Mouse (Mus musculus) testis, adult 2 months (tissue): ENCODE measurements around the gene Pou2f2. TPM values are rescaled to one million over a fixed set of nuclear protein-coding genes. Genes with fewer than 3 reads are reported as not detected.

Experiments used
- H3K27ac ChIP-seq: fragments of 200-500 bp; 2 replicates; pipeline ENCODE4 v1.5.1; 2012; ENCODE audit warnings: low read depth, low read length; ENCODE audit not compliant: control insufficient read depth, insufficient read depth
- H3K27me3 ChIP-seq: fragments of 200-500 bp; 2 replicates; pipeline ENCODE4 v1.6.1; 2012; ENCODE audit warnings: mild to moderate bottlenecking, low read length, moderate library complexity; ENCODE audit not compliant: control insufficient read depth, insufficient read depth
- H3K36me3 ChIP-seq: fragments of 200-500 bp; 2 replicates; pipeline ENCODE4 v1.6.1; 2012; ENCODE audit warnings: mild to moderate bottlenecking, low read length; ENCODE audit not compliant: control insufficient read depth, insufficient read depth
- H3K4me1 ChIP-seq: fragments of 200-500 bp; 2 replicates; pipeline ENCODE4 v1.6.1; 2012; ENCODE audit warnings: low read length; ENCODE audit not compliant: control insufficient read depth, insufficient read depth
- H3K4me3 ChIP-seq: fragments of 200-500 bp; 2 replicates; pipeline ENCODE4 v1.5.1; 2012; ENCODE audit warnings: low read depth, mild to moderate bottlenecking, low read length, moderate library complexity, mixed read lengths; ENCODE audit not compliant: control insufficient read depth
- CTCF ChIP-seq: fragments of 200-500 bp; IDR thresholded peaks from 2 replicates; pipeline ENCODE4 v1.5.1; 2012; ENCODE audit warnings: low read depth, mild to moderate bottlenecking, inconsistent platforms, low read length, moderate library complexity; ENCODE audit not compliant: control insufficient read depth, insufficient read depth, insufficient replicate concordance
- POLR2A ChIP-seq: fragments of 200-500 bp; IDR thresholded peaks from 2 replicates; pipeline ENCODE4 v1.6.1; 2012; ENCODE audit warnings: low read depth, mild to moderate bottlenecking, inconsistent platforms, low read length, moderate library complexity; ENCODE audit not compliant: control insufficient read depth
- polyA plus RNA-seq: library from polyadenylated mRNA; depleted of rRNA; stranded (reverse); fragments of >200 nt; gene quantifications from 2 replicates; pipeline ENCODE4 v1.2.3, GENCODE M21; 2012

Gene Pou2f2
- polyA plus RNA-seq, 1 experiment = 8.3 TPM

DNA sequence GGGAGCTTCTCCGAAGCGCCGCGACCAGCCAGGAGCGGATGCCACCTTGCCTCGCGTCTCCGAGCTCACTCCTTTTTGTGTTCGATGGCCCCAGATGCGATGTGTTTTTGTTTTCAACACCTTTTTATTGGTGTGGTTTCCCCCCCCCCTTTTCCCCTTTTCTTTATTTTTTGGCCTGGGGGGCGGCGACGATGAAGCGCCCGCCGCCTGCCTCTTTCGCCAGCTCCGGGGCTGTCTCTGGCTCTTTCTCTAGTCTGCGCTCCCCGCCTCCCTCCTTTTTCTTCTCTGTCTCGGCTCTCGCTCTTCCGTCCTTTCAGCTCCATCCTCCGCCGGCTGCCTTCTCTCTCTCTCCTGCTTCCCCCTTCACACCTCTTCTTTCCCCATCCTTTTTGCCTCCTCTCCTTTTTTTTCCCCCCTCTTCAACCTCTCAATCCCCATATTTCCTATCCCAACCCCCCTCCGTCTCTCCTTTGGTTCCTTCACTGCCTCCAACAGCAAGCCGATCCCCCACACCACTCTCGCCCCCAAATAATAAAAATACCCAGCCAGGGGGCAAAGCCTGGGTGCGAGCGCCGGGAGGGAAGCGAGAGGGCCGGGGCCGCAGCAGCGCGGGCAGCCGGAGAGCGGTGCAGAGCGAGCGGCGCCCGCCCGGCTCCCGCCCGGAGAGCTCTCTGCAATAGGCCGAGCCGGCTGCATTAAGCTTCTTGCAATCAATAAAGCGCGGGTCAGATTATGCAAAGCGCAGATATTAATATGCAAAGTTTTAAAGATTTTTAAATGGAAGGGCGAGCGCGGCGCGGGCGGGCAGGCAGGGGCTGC is 530 bp downstream of the Pou2f2 start:
- H3K36me3 ChIP-seq = no peaks in the 10 kb centered on the region
- no peak overlapping the region; the same call in 1 of the 2 replicates for H3K4me3 ChIP-seq
- no peak overlapping the region for H3K27ac ChIP-seq
- peaks cover 13% of the 10 kb centered on the region for H3K4me1 ChIP-seq
- TF ChIP-seq CTCF (no peak), POLR2A (no peak)
- no peaks in the 10 kb centered on the region; the same call in 1 of the 2 replicates for H3K27me3 ChIP-seq

DNA sequence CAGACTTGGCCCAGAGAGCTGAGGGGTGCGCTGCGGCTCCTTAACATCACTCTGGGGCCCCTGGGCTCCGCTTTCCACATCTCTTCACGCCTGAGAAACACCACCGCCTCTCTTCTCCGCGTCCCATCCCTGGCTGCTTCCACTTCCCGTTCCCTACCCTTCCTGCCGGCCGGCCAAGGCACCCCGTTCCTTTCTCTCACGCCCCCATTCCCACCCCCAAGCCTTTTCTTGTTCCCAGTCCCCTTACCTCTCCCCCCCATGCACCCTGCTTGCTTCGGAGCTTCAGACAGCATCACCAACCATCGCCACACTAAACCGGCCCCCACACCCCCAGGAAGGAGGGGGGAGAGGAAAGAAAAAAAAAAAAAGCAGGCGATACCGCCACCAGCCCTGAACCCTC is 1.2 kb downstream of the Pou2f2 start:
- H3K36me3 ChIP-seq = no peaks in the 10 kb centered on the region
- no peaks in the 10 kb centered on the region; the same call in 1 of the 2 replicates for H3K27me3 ChIP-seq
- TF ChIP-seq POLR2A (no peak), CTCF (no peak)
- no peak overlapping the region for H3K4me3 ChIP-seq
- H3K4me1 ChIP-seq = peaks cover 13% of the 10 kb centered on the region
- no peak overlapping the region for H3K27ac ChIP-seq

DNA sequence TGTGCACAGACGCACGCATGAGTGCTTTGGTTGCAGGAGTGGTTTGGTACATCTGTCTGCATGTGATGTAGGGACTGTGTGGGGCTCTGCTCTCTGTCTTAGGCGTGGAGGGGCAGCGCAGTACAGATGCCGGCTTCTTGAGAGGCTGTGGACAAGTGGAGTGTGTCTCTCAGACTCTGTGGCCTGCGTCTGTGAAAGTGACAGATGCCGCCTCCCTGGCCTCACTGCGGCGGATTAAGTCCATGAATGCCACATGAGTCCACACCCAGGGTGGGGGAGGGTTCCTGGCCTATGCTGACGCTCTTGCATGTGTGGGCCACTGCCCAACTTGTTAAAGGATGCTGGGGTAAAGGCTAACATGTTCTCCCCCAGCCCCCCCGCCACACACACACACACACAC is 5.2 kb downstream of the Pou2f2 start:
- Histone ChIP-seq H3K4me1 (peaks cover 4% of the 10 kb centered on the region; the same call in 1 of the 2 replicates), H3K27me3 (no peaks in the 10 kb centered on the region; the same call in 1 of the 2 replicates), H3K36me3 (no peaks in the 10 kb centered on the region), H3K27ac (no peak overlapping the region), H3K4me3 (no peak overlapping the region)
- no peak for TF ChIP-seq POLR2A
- no peak for TF ChIP-seq CTCF

DNA sequence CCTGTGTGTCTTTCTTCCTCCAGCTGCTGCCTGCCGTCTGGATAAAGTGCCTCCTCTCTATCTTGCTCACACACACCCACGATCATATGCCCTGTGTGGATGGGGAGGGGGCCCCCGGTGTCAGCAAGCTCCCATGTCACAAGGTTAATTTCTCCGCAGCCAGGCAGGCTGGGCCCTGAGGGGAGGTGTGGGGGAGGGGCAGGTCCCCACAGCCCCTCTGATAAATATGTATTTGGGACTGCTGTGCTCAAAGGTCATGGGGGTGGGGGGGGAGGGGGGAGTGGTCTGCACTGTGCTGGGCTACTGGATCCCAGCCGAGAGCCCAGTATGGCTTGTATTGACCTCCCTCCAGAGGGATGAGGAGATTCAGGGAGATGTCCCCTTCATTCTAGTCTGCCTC is 6.9 kb downstream of the Pou2f2 start:
- H3K27me3 ChIP-seq = no peaks in the 10 kb centered on the region; the same call in 1 of the 2 replicates
- no peak overlapping the region for H3K27ac ChIP-seq
- H3K4me3 ChIP-seq = no peak overlapping the region
- TF ChIP-seq CTCF (no peak), POLR2A (no peak)
- H3K4me1 ChIP-seq = no peaks in the 10 kb centered on the region
- no peaks in the 10 kb centered on the region for H3K36me3 ChIP-seq

DNA sequence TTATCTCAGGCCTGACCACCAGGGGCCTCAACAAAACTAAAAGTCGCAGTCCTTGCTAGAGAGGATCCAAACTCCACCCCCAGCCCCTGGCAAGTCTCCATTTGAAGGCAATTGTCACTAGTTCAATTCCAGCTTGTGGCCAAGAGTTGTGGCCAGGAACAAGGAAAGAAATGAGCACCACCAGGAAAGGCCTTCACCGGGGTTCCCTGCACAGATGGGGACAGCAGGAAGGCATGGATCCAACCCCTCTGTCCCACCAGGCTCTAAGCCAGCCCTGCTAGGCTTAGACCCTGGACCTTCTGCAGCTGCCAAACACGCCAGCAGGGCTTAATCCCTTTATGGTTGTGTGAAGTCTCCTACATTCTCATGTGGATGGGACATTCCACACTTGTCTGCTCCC is 8.9 kb downstream of the Pou2f2 start:
- no peak for TF ChIP-seq POLR2A
- no peak for TF ChIP-seq CTCF
- Histone ChIP-seq H3K27me3 (no peaks in the 10 kb centered on the region), H3K4me3 (no peak overlapping the region), H3K4me1 (no peaks in the 10 kb centered on the region), H3K36me3 (no peaks in the 10 kb centered on the region), H3K27ac (no peak overlapping the region)

DNA sequence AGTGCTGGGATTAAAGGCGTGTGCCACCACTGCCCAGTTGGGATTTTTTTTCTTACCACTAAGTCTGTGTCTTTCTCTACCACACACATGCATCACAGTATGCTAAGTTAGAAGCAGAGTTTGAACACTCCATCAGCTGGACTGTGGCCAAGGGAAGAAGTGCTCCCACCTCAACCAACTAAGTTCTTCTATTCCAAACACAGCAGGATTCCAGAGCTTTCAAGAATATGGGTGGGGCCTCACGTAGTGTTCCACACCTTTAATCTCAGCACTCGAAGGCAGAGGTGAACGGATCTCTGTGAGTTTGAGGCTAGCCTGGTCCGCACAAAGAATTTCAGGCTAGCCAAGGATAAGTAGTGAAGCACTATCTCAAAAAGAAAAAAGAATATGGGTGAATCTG is 13.4 kb downstream of the Pou2f2 start:
- H3K4me1 ChIP-seq = no peaks in the 10 kb centered on the region
- no peak overlapping the region for H3K27ac ChIP-seq
- H3K4me3 ChIP-seq = no peak overlapping the region
- H3K36me3 ChIP-seq = no peaks in the 10 kb centered on the region
- TF ChIP-seq CTCF (no peak), POLR2A (no peak)
- H3K27me3 ChIP-seq = no peaks in the 10 kb centered on the region

DNA sequence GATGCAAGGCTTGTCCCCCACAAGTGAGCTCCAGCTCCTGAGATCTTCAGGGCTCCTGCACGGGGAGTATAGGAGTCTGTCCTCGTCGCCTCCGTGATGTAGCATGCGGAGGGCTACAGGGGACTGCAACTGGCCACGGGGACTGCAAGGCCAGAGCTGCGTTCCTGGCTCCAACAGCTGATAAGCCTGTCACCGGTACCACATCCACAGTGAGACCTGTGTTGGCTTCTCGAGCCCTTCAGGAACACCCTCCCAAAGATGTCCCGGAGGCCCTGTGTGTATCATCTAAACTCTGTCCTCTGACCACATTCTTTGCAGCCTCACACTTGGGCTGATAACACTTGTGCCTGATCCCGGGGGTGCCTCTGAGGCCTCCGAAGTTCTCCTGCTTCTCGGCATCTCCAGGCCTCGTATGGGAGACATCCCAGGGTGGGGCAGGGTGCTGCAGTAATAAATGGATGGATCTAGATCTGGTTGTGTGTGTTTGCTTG is 23.3 kb downstream of the Pou2f2 start:
- TF ChIP-seq POLR2A = no peak
- no peak for TF ChIP-seq CTCF
- H3K27ac ChIP-seq = no peak overlapping the region
- H3K27me3 ChIP-seq = no peaks in the 10 kb centered on the region
- H3K4me1 ChIP-seq = no peaks in the 10 kb centered on the region
- H3K4me3 ChIP-seq = no peak overlapping the region
- H3K36me3 ChIP-seq = no peaks in the 10 kb centered on the region
